Mouse (Mus musculus) limb, embryonic 15.5 days (tissue): ENCODE results near the gene Dhx36. TPM values are rescaled to one million over a fixed set of nuclear protein-coding genes. Genes with fewer than 3 reads are reported as not detected.

Experiments
- ATAC-seq: fragments of 200-750 bp; cut with Nextera tagmentation; 2 replicates; pipeline ENCODE4 v1.8.0; 2017; ENCODE audit warnings: low read depth, moderate TSS enrichment; ENCODE audit not compliant: insufficient number of reproducible peaks, low FRiP score, low TSS enrichment
- H3K27ac ChIP-seq: fragments of 300-500 bp; sonication (generic); 2 replicates; pipeline ENCODE4 v1.5.1; 2015; ENCODE audit warnings: moderate library complexity, mild to moderate bottlenecking, inconsistent platforms
- H3K27me3 ChIP-seq: fragments of 300-500 bp; sonication (generic); 2 replicates; pipeline ENCODE4 v1.6.1; 2015; ENCODE audit warnings: inconsistent platforms
- H3K36me3 ChIP-seq: fragments of 300-500 bp; sonication (generic); 2 replicates; pipeline ENCODE4 v1.6.1; 2015; ENCODE audit warnings: inconsistent platforms
- H3K4me1 ChIP-seq: fragments of 300-500 bp; sonication (generic); 2 replicates; pipeline ENCODE4 v1.6.1; 2015; ENCODE audit warnings: inconsistent platforms
- H3K4me2 ChIP-seq: fragments of 300-500 bp; sonication (generic); 2 replicates; pipeline ENCODE4 v1.6.1; 2015; ENCODE audit warnings: mild to moderate bottlenecking, inconsistent platforms
- H3K4me3 ChIP-seq: fragments of 300-500 bp; sonication (generic); 2 replicates; pipeline ENCODE4 v1.5.1; 2015; ENCODE audit warnings: mild to moderate bottlenecking, inconsistent platforms
- H3K9ac ChIP-seq: fragments of 300-500 bp; sonication (generic); 2 replicates; pipeline ENCODE4 v1.6.1; 2015; ENCODE audit warnings: inconsistent platforms
- H3K9me3 ChIP-seq: fragments of 300-500 bp; sonication (generic); 2 replicates; pipeline ENCODE4 v1.6.1; 2016; ENCODE audit warnings: inconsistent platforms
- WGBS: fragments of 180-500 bp; shearing (Covaris S2); methylation state at CpG from one replicate; pipeline ENCODE4 v1.1.7; 2015; 5-methylcytosine and 5-hydroxymethylcytosine counted together
- polyA plus RNA-seq: library from polyadenylated mRNA; unstranded; fragments of >200 nt; fragmentation: Nextera tagmentation; extraction: Ambion mirVana; gene quantifications from 2 replicates; pipeline ENCODE4 v1.2.1, GENCODE M21; 2015

Dhx36 gene
- polyA plus RNA-seq = 19.7 and 25.3 TPM in 2 replicates

DNA sequence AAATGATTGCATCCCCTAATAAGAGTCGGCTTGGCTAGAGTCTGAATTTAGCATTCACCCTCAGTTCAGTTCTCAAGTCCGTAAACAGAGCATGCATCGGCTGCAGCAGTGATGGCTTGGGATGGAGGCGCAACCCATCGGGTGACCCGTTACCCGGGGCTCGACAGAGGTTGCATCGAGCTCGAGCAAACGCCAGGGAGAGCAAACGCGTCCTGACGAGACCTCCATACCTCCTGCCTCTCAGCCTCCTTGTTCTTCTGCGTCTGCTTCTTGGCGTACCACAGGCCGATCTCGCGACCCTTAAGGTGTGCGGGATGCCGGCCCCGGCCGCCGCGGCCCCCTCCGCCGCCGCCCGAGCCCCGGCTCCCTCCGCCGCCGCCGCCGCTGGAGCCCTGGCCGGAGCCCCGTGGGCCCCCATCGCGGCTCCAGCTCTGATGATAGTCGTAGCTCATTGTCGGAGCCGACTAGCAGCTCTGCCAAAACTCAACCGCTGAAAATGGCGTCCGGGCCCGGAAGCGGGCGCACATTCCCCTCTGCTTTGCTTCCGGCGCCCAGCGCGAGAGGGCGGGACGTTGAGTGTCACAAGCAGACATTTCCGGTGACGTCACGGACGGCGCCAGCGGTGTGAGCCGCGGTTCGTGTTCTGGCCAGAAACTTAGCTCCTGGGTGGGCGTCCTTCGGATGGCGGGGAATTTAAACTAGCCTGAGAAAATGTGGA lies at the start of gene Dhx36:
Gene Dhx36, minus strand, starts transcription at position 517 of the 718 bp plus-strand sequence.
- H3K27me3 ChIP-seq = no peaks in the 10 kb centered on the region
- under 1% methylated on average over 66 of the region's 66 CpGs for WGBS
- peak; percentile 96 for ATAC-seq

GRCm38 (mm10) chr3:62527593-62527992 lies 20.8 kb upstream of the Dhx36 start:
- no peak overlapping the region for H3K4me3 ChIP-seq
- no peak overlapping the region for H3K27ac ChIP-seq
- H3K9ac ChIP-seq = no peak overlapping the region
- no peaks in the 10 kb centered on the region for H3K9me3 ChIP-seq
- no peak overlapping the region for H3K4me2 ChIP-seq
- no peak for ATAC-seq
- 66% methylated on average over 5 of the region's 5 CpGs for WGBS
- H3K27me3 ChIP-seq = no peaks in the 10 kb centered on the region
- H3K36me3 ChIP-seq = no peaks in the 10 kb centered on the region
- no peaks in the 10 kb centered on the region for H3K4me1 ChIP-seq

More for the DNA sequence above, at the start of gene Dhx36:
- H3K36me3 ChIP-seq = 0 out of 2 replicates have a peak, but pooled peaks cover 2% of the 10 kb centered on the region
- H3K4me1 ChIP-seq = peaks cover 6% of the 10 kb centered on the region
- no peaks in the 10 kb centered on the region for H3K9me3 ChIP-seq
- H3K4me3 ChIP-seq = peak within 1 kb of the TSS; percentile 81
- peak within 1 kb of the TSS; percentile 96 for H3K27ac ChIP-seq
- H3K9ac ChIP-seq = peak within 1 kb of the TSS; percentile 74
- H3K4me2 ChIP-seq = peak within 1 kb of the TSS; percentile 50

DNA sequence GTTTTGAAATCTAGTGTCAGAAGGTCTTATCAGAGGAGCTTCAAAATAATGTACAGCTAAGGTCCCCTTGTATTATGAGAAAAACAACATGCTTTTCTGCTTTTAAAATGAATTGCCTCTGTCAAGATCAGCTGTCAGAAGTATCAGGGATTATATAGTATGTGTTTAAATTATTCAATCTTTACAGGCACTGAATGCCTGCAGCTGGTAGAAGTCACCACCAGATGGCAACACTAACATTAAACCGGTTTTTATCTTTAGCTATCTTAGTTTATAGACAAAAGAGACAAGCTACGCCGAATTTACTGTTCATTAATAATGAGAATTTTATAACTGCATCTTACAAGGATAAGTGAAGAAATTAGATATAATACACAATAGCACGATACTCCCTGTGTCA lies 20.4 kb upstream of the Dhx36 start:
- WGBS = 40% methylated on average over 4 of the region's 4 CpGs
- no peak for ATAC-seq
- H3K9me3 ChIP-seq = no peaks in the 10 kb centered on the region

GRCm38 (mm10) chr3:62507206-62507647 lies 423 bp upstream of the Dhx36 start:
- 0 out of 2 replicates have a peak, but pooled peaks have one; percentile 32 for ATAC-seq

More for the DNA sequence above, 20.4 kb upstream of the Dhx36 start:
- H3K27ac ChIP-seq = no peak overlapping the region
- no peaks in the 10 kb centered on the region for H3K36me3 ChIP-seq
- no peak overlapping the region for H3K4me3 ChIP-seq
- no peak overlapping the region for H3K4me2 ChIP-seq
- H3K4me1 ChIP-seq = no peaks in the 10 kb centered on the region
- H3K9ac ChIP-seq = no peak overlapping the region
- H3K27me3 ChIP-seq = no peaks in the 10 kb centered on the region

GRCm38 (mm10) chr3:62505166-62505900 lies 1.5 kb downstream of the Dhx36 start:
- H3K4me3 ChIP-seq = peak overlapping the region; percentile 81
- no peak overlapping the region for H3K9ac ChIP-seq
- peaks cover 11% of the 10 kb centered on the region; the same call in 1 of the 2 replicates for H3K36me3 ChIP-seq
- no peak for ATAC-seq
- 70% methylated on average over 5 of the region's 5 CpGs for WGBS
- H3K9me3 ChIP-seq = no peaks in the 10 kb centered on the region
- H3K27ac ChIP-seq = no peak overlapping the region
- no peaks in the 10 kb centered on the region for H3K27me3 ChIP-seq
- peaks cover 6% of the 10 kb centered on the region for H3K4me1 ChIP-seq
- peak overlapping the region; percentile 50 for H3K4me2 ChIP-seq

More at GRCm38 (mm10) chr3:62507206-62507647, 423 bp upstream of the Dhx36 start:
- H3K27me3 ChIP-seq = no peaks in the 10 kb centered on the region
- peak overlapping the region; percentile 81 for H3K4me3 ChIP-seq
- peaks cover 6% of the 10 kb centered on the region for H3K4me1 ChIP-seq
- 0 out of 2 replicates have a peak overlapping the region, but pooled peaks have one; percentile 96 for H3K27ac ChIP-seq
- H3K9ac ChIP-seq = no peak overlapping the region
- no peaks in the 10 kb centered on the region for H3K9me3 ChIP-seq
- 36% methylated on average over 5 of the region's 5 CpGs for WGBS
- H3K4me2 ChIP-seq = peak overlapping the region; percentile 47
- H3K36me3 ChIP-seq = no peaks in the 10 kb centered on the region

DNA sequence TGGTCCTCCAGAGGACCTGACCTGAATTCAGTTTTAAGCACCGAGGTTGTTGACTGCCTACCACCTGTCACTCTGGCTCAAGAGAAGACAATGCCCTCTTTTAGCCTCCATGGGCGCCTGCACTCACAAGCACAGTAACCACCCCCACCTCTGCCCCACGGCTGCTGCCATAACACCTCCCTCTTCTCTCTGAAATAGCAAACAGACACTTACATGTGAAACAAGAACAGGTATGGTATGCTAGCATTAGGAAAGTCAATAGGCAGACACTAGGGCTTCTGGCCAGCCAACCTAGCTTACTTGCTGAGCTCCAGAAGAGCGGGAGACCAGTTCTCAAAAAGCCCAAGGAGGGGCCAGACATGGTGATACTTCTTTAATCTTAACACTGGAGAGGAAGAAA lies 7.5 kb downstream of the Dhx36 start:
- Histone ChIP-seq H3K4me1 (no peaks in the 10 kb centered on the region), H3K4me3 (no peak overlapping the region), H3K4me2 (no peak overlapping the region), H3K9me3 (no peaks in the 10 kb centered on the region), H3K9ac (no peak overlapping the region), H3K36me3 (peaks cover 39% of the 10 kb centered on the region), H3K27me3 (no peaks in the 10 kb centered on the region), H3K27ac (no peak overlapping the region)
- no peak for ATAC-seq
- 84% methylated on average over 4 of the region's 4 CpGs for WGBS

DNA sequence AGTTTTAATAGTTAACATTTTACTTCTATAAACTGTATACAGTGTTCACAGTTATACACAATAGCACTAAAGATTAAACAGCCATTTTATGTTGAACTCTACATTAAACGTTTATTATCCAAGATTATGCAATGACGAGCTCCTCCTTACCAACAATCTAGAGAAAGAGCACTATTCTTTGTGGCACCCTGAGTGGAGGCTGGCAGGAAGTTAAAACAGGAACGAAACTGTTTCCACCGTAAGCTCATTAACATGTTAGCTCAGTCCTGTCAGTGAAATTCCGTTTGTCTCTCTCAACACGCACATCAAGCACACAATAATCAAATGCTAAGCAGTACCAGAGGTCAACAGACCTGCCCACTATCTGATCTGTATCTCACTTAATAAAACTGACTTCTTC lies 14.2 kb downstream of the Dhx36 start:
- peaks cover 50% of the 10 kb centered on the region for H3K36me3 ChIP-seq
- no peaks in the 10 kb centered on the region for H3K27me3 ChIP-seq
- no peaks in the 10 kb centered on the region for H3K9me3 ChIP-seq
- WGBS = 83% methylated on average over 6 of the region's 6 CpGs
- H3K4me3 ChIP-seq = no peak overlapping the region
- H3K4me1 ChIP-seq = no peaks in the 10 kb centered on the region
- no peak for ATAC-seq
- H3K9ac ChIP-seq = no peak overlapping the region
- H3K27ac ChIP-seq = no peak overlapping the region
- no peak overlapping the region for H3K4me2 ChIP-seq

DNA sequence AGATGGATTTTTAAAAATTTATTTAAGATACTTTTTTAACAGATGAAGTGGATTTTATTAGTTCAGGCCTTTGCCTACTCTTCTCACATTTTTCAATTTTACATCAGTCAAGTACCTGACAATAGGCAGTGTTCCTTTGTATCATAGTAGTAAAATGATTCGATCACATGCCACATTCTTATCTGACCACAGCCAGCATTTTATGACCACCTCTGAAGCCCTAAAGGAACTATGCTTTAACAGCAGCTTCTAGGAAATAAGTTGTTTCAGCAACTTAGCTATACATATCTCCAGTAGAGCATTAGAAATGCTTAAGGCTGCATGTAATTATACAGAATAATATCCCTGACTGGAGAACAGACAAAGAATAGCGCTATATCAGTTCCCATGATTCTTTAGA lies 22.5 kb downstream of the Dhx36 start:
- peaks cover 26% of the 10 kb centered on the region for H3K36me3 ChIP-seq
- H3K4me1 ChIP-seq = no peaks in the 10 kb centered on the region
- 94% methylated on average over 2 of the region's 2 CpGs for WGBS
- H3K4me3 ChIP-seq = no peak overlapping the region
- H3K27me3 ChIP-seq = no peaks in the 10 kb centered on the region
- H3K9ac ChIP-seq = no peak overlapping the region
- H3K9me3 ChIP-seq = no peaks in the 10 kb centered on the region
- no peak overlapping the region for H3K27ac ChIP-seq
- ATAC-seq = no peak
- H3K4me2 ChIP-seq = no peak overlapping the region

GRCm38 (mm10) chr3:62470179-62470578 lies 36.6 kb downstream of the Dhx36 start:
- Histone ChIP-seq H3K27ac (no peak overlapping the region), H3K9me3 (no peaks in the 10 kb centered on the region), H3K9ac (no peak overlapping the region), H3K27me3 (no peaks in the 10 kb centered on the region), H3K4me2 (no peak overlapping the region), H3K4me1 (no peaks in the 10 kb centered on the region), H3K36me3 (peaks cover 62% of the 10 kb centered on the region), H3K4me3 (no peak overlapping the region)
- 92% methylated on average over 1 of the region's 1 CpGs for WGBS
- no peak for ATAC-seq

- no peaks in the 10 kb centered on the region for H3K4me1 ChIP-seq
- H3K4me2 ChIP-seq = no peak overlapping the region
- WGBS = 88% methylated on average over 3 of the region's 3 CpGs
- H3K27me3 ChIP-seq = no peaks in the 10 kb centered on the region
- H3K4me3 ChIP-seq = no peak overlapping the region
- no peak overlapping the region for H3K27ac ChIP-seq
- H3K9ac ChIP-seq = no peak overlapping the region
- no peak for ATAC-seq
- no peaks in the 10 kb centered on the region for H3K9me3 ChIP-seq
- peaks cover 75% of the 10 kb centered on the region for H3K36me3 ChIP-seq
These were observed 42.5 kb downstream of the Dhx36 start for GRCm38 (mm10) chr3:62464276-62464675.

DNA sequence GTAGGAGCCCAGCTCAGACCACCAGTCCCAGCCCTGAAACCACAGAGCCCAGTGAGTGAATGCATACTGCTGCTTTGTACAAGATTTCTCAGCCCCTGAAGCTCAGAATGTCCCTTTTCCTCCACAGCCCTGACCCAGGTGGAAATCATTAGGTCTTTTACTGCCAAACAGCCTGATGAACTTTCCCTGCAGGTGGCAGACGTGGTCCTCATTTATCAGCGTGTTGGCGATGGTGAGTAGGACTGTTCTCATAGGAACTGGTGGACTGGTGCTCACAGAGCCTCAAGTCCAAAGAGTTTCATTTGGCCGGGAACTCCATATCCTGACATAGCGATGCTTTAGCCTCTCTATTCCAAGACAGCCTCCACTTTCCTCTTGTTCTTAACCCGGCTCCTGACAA lies 47.3 kb downstream of the Dhx36 start:
- 0 out of 2 replicates have a peak, but pooled peaks cover 4% of the 10 kb centered on the region for H3K4me1 ChIP-seq
- H3K27ac ChIP-seq = no peak overlapping the region
- peaks cover 39% of the 10 kb centered on the region for H3K36me3 ChIP-seq
- H3K9ac ChIP-seq = no peak overlapping the region
- H3K27me3 ChIP-seq = no peaks in the 10 kb centered on the region
- H3K4me3 ChIP-seq = no peak overlapping the region
- no peak overlapping the region for H3K4me2 ChIP-seq
- no peak for ATAC-seq
- WGBS = 40% methylated on average over 6 of the region's 6 CpGs
- H3K9me3 ChIP-seq = no peaks in the 10 kb centered on the region
